Mouse (Mus musculus): ENCODE data around the gene Bcl10. TPM values are rescaled to one million over a fixed set of nuclear protein-coding genes. Genes with fewer than 3 reads are reported as not detected.
"Not testable (repeated sequence)": the region's sequence is repeated elsewhere in the genome, so short reads cannot be mapped to it uniquely, and the experiment has no call there.

Gene Bcl10
- 25.7 and 26.0 TPM in 2 replicates for total RNA-seq (2021)
- long read RNA-seq, experiment 1, transcript Bcl10-201 (3 exons, 1,949 nt), result major isoform, 45 of 48 reads
- long read RNA-seq, experiment 1, partial matches to known transcripts, result 2 of 48 reads
- long read RNA-seq, experiment 1, other reads (novel, unspliced or antisense), result 1 of 48 reads
- long read RNA-seq, experiment 2, transcript Bcl10-201 (3 exons, 1,949 nt), result major isoform, 25 of 26 reads
- long read RNA-seq, experiment 2, partial matches to known transcripts, result 0 of 26 reads
- long read RNA-seq, experiment 2, other reads (novel, unspliced or antisense), result 1 of 26 reads

GRCm38 (mm10) chr3:145922019-145922854, at the start of gene Bcl10:
Bcl10 (plus strand) TSS chr3:145922804.
- DNase-seq, result no peak

GRCm38 (mm10) chr3:145873271-145873670, 49.3 kb upstream of the Bcl10 start:
- DNase-seq, result no peak

- no peak for DNase-seq
Observed at GRCm38 (mm10) chr3:145874126-145874525, 48.5 kb upstream of the Bcl10 start.

GRCm38 (mm10) chr3:145876120-145876519, 46.5 kb upstream of the Bcl10 start:
- DNase-seq, result no peak

GRCm38 (mm10) chr3:145878867-145879266, 43.7 kb upstream of the Bcl10 start:
- not testable (repeated sequence) for DNase-seq

GRCm38 (mm10) chr3:145880335-145880734, 42.3 kb upstream of the Bcl10 start:
- DNase-seq, result no peak

GRCm38 (mm10) chr3:145882076-145882874, 40.3 kb upstream of the Bcl10 start:
- no peak for DNase-seq

GRCm38 (mm10) chr3:145883233-145883632, 39.4 kb upstream of the Bcl10 start:
- DNase-seq, result no peak

- no peak for DNase-seq
Observed at GRCm38 (mm10) chr3:145885376-145885775, 37.2 kb upstream of the Bcl10 start.

GRCm38 (mm10) chr3:145885851-145886464, 36.6 kb upstream of the Bcl10 start:
- peak; percentile 14 for DNase-seq

GRCm38 (mm10) chr3:145887430-145887971, 35.1 kb upstream of the Bcl10 start:
- no peak for DNase-seq

GRCm38 (mm10) chr3:145890346-145891132, 32.1 kb upstream of the Bcl10 start:
- no peak for DNase-seq

GRCm38 (mm10) chr3:145892451-145892850, 30.2 kb upstream of the Bcl10 start:
- no peak for DNase-seq

GRCm38 (mm10) chr3:145894131-145894530, 28.5 kb upstream of the Bcl10 start:
- no peak for DNase-seq

GRCm38 (mm10) chr3:145897749-145898148, 24.9 kb upstream of the Bcl10 start:
- peak; percentile 46 for DNase-seq

GRCm38 (mm10) chr3:145899832-145900231, 22.8 kb upstream of the Bcl10 start:
- no peak for DNase-seq

GRCm38 (mm10) chr3:145903530-145903929, 19.1 kb upstream of the Bcl10 start:
- no peak for DNase-seq

- peak; percentile 76 for DNase-seq
Observed at GRCm38 (mm10) chr3:145904850-145905776, 17.5 kb upstream of the Bcl10 start.

- no peak for DNase-seq
Observed at GRCm38 (mm10) chr3:145906582-145906981, 16.0 kb upstream of the Bcl10 start.

- no peak for DNase-seq
Observed at GRCm38 (mm10) chr3:145912512-145912911, 10.1 kb upstream of the Bcl10 start.

All from adrenal gland, postnatal 14 days (tissue).